Mouse (Mus musculus): ENCODE data around the gene Adgrf3. TPM values are rescaled to one million over a fixed set of nuclear protein-coding genes. Genes with fewer than 3 reads are reported as not detected.

Adgrf3 gene
- polyA plus RNA-seq, 1 experiment, result not detected

- Histone ChIP-seq H3K9me3 (replicated peaks; ENCODE audit: control insufficient read depth, insufficient read depth, low read length, poor library complexity, severe bottlenecking) (no peaks in the 10 kb centered on the region), H3K27ac (ENCODE audit: insufficient read depth, low read length) (no peak overlapping the region), H3K4me1 (ENCODE audit: control insufficient read depth, insufficient read depth, low read length) (no peaks in the 10 kb centered on the region), H3K9ac (ENCODE audit: low read depth, poor library complexity, severe bottlenecking) (no peak overlapping the region), H3K27me3 (ENCODE audit: control insufficient read depth, insufficient read depth, low read length, poor library complexity, severe bottlenecking) (no peaks in the 10 kb centered on the region; the same call in 1 of the 2 replicates), H3K36me3 (ENCODE audit: control insufficient read depth, insufficient read depth, low read length, poor library complexity, severe bottlenecking) (no peaks in the 10 kb centered on the region), H3K4me3 (ENCODE audit: low read depth, low read length) (no peak overlapping the region)
- TF ChIP-seq POLR2A (IDR thresholded peaks at IDR 0.05; ENCODE audit: insufficient read depth, low read length), result no peak
- no peak for TF ChIP-seq CTCF (IDR thresholded peaks at IDR 0.05; ENCODE audit: low read depth, low read length)
- TF ChIP-seq EP300 (IDR thresholded peaks at IDR 0.05; ENCODE audit: insufficient read depth, low read depth, low read length), result no peak
Measured at GRCm38 (mm10) chr5:30238533-30238932, 33.0 kb upstream of the Adgrf3 start.

- Histone ChIP-seq H3K36me3 (ENCODE audit: control insufficient read depth, insufficient read depth, low read length, poor library complexity, severe bottlenecking) (no peaks in the 10 kb centered on the region), H3K27ac (ENCODE audit: insufficient read depth, low read length) (no peak overlapping the region), H3K9me3 (replicated peaks; ENCODE audit: control insufficient read depth, insufficient read depth, low read length, poor library complexity, severe bottlenecking) (peaks cover 13% of the 10 kb centered on the region), H3K4me3 (ENCODE audit: low read depth, low read length) (no peak overlapping the region), H3K4me1 (ENCODE audit: control insufficient read depth, insufficient read depth, low read length) (no peaks in the 10 kb centered on the region), H3K27me3 (ENCODE audit: control insufficient read depth, insufficient read depth, low read length, poor library complexity, severe bottlenecking) (no peaks in the 10 kb centered on the region; the same call in none of the 2 replicates), H3K9ac (ENCODE audit: low read depth, poor library complexity, severe bottlenecking) (no peak overlapping the region)
- TF ChIP-seq CTCF (IDR thresholded peaks at IDR 0.05; ENCODE audit: low read depth, low read length) (no peak), EP300 (IDR thresholded peaks at IDR 0.05; ENCODE audit: insufficient read depth, low read depth, low read length) (no peak), POLR2A (IDR thresholded peaks at IDR 0.05; ENCODE audit: insufficient read depth, low read length) (no peak)
Measured at GRCm38 (mm10) chr5:30235641-30236126, 30.2 kb upstream of the Adgrf3 start.

GRCm38 (mm10) chr5:30233979-30234378, 28.5 kb upstream of the Adgrf3 start:
- no peaks in the 10 kb centered on the region for H3K4me1 ChIP-seq (ENCODE audit: control insufficient read depth, insufficient read depth, low read length)
- H3K9ac ChIP-seq (ENCODE audit: low read depth, poor library complexity, severe bottlenecking), result no peak overlapping the region
- no peak for TF ChIP-seq EP300 (IDR thresholded peaks at IDR 0.05; ENCODE audit: insufficient read depth, low read depth, low read length)
- TF ChIP-seq POLR2A (IDR thresholded peaks at IDR 0.05; ENCODE audit: insufficient read depth, low read length), result no peak
- no peak for TF ChIP-seq CTCF (IDR thresholded peaks at IDR 0.05; ENCODE audit: low read depth, low read length)
- peaks cover 22% of the 10 kb centered on the region for H3K9me3 ChIP-seq (replicated peaks; ENCODE audit: control insufficient read depth, insufficient read depth, low read length, poor library complexity, severe bottlenecking)
- no peak overlapping the region for H3K27ac ChIP-seq (ENCODE audit: insufficient read depth, low read length)
- no peak overlapping the region for H3K4me3 ChIP-seq (ENCODE audit: low read depth, low read length)
- H3K36me3 ChIP-seq (ENCODE audit: control insufficient read depth, insufficient read depth, low read length, poor library complexity, severe bottlenecking), result no peaks in the 10 kb centered on the region
- no peaks in the 10 kb centered on the region; the same call in none of the 2 replicates for H3K27me3 ChIP-seq (ENCODE audit: control insufficient read depth, insufficient read depth, low read length, poor library complexity, severe bottlenecking)

- Histone ChIP-seq H3K27ac (ENCODE audit: insufficient read depth, low read length) (no peak overlapping the region), H3K4me1 (ENCODE audit: control insufficient read depth, insufficient read depth, low read length) (no peaks in the 10 kb centered on the region), H3K36me3 (ENCODE audit: control insufficient read depth, insufficient read depth, low read length, poor library complexity, severe bottlenecking) (no peaks in the 10 kb centered on the region), H3K4me3 (ENCODE audit: low read depth, low read length) (peak overlapping the region; percentile 80), H3K27me3 (ENCODE audit: control insufficient read depth, insufficient read depth, low read length, poor library complexity, severe bottlenecking) (no peaks in the 10 kb centered on the region; the same call in none of the 2 replicates), H3K9ac (ENCODE audit: low read depth, poor library complexity, severe bottlenecking) (peak overlapping the region; percentile 53), H3K9me3 (replicated peaks; ENCODE audit: control insufficient read depth, insufficient read depth, low read length, poor library complexity, severe bottlenecking) (peaks cover 22% of the 10 kb centered on the region)
- TF ChIP-seq POLR2A (IDR thresholded peaks at IDR 0.05; ENCODE audit: insufficient read depth, low read length), result no peak
- no peak for TF ChIP-seq EP300 (IDR thresholded peaks at IDR 0.05; ENCODE audit: insufficient read depth, low read depth, low read length)
- TF ChIP-seq CTCF (IDR thresholded peaks at IDR 0.05; ENCODE audit: low read depth, low read length), result no peak
Measured at GRCm38 (mm10) chr5:30233042-30233441, 27.5 kb upstream of the Adgrf3 start.

GRCm38 (mm10) chr5:30232271-30232971, 26.9 kb upstream of the Adgrf3 start, which contains the start of gene Selenoi:
TSS of gene Selenoi (plus strand) at chr5:30232581.
- H3K27ac ChIP-seq (ENCODE audit: insufficient read depth, low read length), result no peak within 1 kb of the TSS
- no peak for TF ChIP-seq CTCF (IDR thresholded peaks at IDR 0.05; ENCODE audit: low read depth, low read length)
- TF ChIP-seq POLR2A (IDR thresholded peaks at IDR 0.05; ENCODE audit: insufficient read depth, low read length), result peak; percentile 59
- TF ChIP-seq EP300 (IDR thresholded peaks at IDR 0.05; ENCODE audit: insufficient read depth, low read depth, low read length), result no peak
- peaks cover 22% of the 10 kb centered on the region for H3K9me3 ChIP-seq (replicated peaks; ENCODE audit: control insufficient read depth, insufficient read depth, low read length, poor library complexity, severe bottlenecking)
- no peaks in the 10 kb centered on the region for H3K36me3 ChIP-seq (ENCODE audit: control insufficient read depth, insufficient read depth, low read length, poor library complexity, severe bottlenecking)
- H3K9ac ChIP-seq (ENCODE audit: low read depth, poor library complexity, severe bottlenecking), result peak within 1 kb of the TSS; percentile 53
- H3K4me3 ChIP-seq (ENCODE audit: low read depth, low read length), result peak within 1 kb of the TSS; percentile 80
- H3K4me1 ChIP-seq (ENCODE audit: control insufficient read depth, insufficient read depth, low read length), result no peaks in the 10 kb centered on the region
- H3K27me3 ChIP-seq (ENCODE audit: control insufficient read depth, insufficient read depth, low read length, poor library complexity, severe bottlenecking), result no peaks in the 10 kb centered on the region; the same call in none of the 2 replicates

GRCm38 (mm10) chr5:30231891-30232270, 26.4 kb upstream of the Adgrf3 start:
- Histone ChIP-seq H3K4me3 (ENCODE audit: low read depth, low read length) (peak overlapping the region; percentile 57), H3K27ac (ENCODE audit: insufficient read depth, low read length) (no peak overlapping the region)
- TF ChIP-seq CTCF (IDR thresholded peaks at IDR 0.05; ENCODE audit: low read depth, low read length) (no peak), EP300 (IDR thresholded peaks at IDR 0.05; ENCODE audit: insufficient read depth, low read depth, low read length) (no peak), POLR2A (IDR thresholded peaks at IDR 0.05; ENCODE audit: insufficient read depth, low read length) (no peak)

More at GRCm38 (mm10) chr5:30231891-30232270, 26.4 kb upstream of the Adgrf3 start:
- H3K36me3 ChIP-seq (ENCODE audit: control insufficient read depth, insufficient read depth, low read length, poor library complexity, severe bottlenecking), result no peaks in the 10 kb centered on the region
- peaks cover 22% of the 10 kb centered on the region for H3K9me3 ChIP-seq (replicated peaks; ENCODE audit: control insufficient read depth, insufficient read depth, low read length, poor library complexity, severe bottlenecking)
- no peaks in the 10 kb centered on the region for H3K4me1 ChIP-seq (ENCODE audit: control insufficient read depth, insufficient read depth, low read length)
- no peaks in the 10 kb centered on the region; the same call in none of the 2 replicates for H3K27me3 ChIP-seq (ENCODE audit: control insufficient read depth, insufficient read depth, low read length, poor library complexity, severe bottlenecking)
- no peak overlapping the region for H3K9ac ChIP-seq (ENCODE audit: low read depth, poor library complexity, severe bottlenecking)
